Mouse (Mus musculus): Measurements from ENCODE around the gene Ccdc137. TPM values are rescaled to one million over a fixed set of nuclear protein-coding genes. Genes with fewer than 3 reads are reported as not detected.
"Not testable (repeated sequence)": the region's sequence is repeated elsewhere in the genome, so short reads cannot be mapped to it uniquely, and the experiment has no call there.

The Ccdc137 gene
- total RNA-seq (2014; fragmentation: Nextera tagmentation) (32.4 and 41.7 TPM in 2 replicates), total RNA-seq (2017) (41.2 and 42.8 TPM in 2 replicates), polyA plus RNA-seq (2012) (44.7 and 55.5 TPM in 2 replicates)

- peak within 1 kb of the TSS; percentile 92 for H3K4me3 ChIP-seq (ENCODE audit: low read depth, low read length)
- H3K9me3 ChIP-seq (replicated peaks): no peaks in the 10 kb centered on the region
- ATAC-seq (ENCODE audit: extremely low read depth, insufficient number of reproducible peaks, low FRiP score, poor library complexity, severe bottlenecking) (peak; percentile 71; the same call in 1 of the 2 replicates), DNase-seq (ENCODE audit: low spot score) (peak; percentile 91)
- no peak for TF ChIP-seq GATA1 (IDR thresholded peaks at IDR 0.05; ENCODE audit: borderline replicate concordance, low read length)
- no peak for TF ChIP-seq CTCF (IDR thresholded peaks at IDR 0.05; ENCODE audit: low read depth, low read length)
- no peak for TF ChIP-seq TAL1 (conservative IDR thresholded peaks at IDR 0.05; ENCODE audit: low read depth, low read length)
- no peak for TF ChIP-seq POLR2AphosphoS5 (IDR thresholded peaks at IDR 0.05; ENCODE audit: insufficient replicate concordance, low read depth, low read length)
- TF ChIP-seq GATA2 (IDR thresholded peaks at IDR 0.05; ENCODE audit: borderline replicate concordance, low read depth, low read length): no peak
- no peaks in the 10 kb centered on the region for H3K27me3 ChIP-seq (ENCODE audit: insufficient read depth, low read length)
- peaks cover 43% of the 10 kb centered on the region for H3K4me1 ChIP-seq (ENCODE audit: insufficient read depth, low read depth, low read length)
- peaks cover 72% of the 10 kb centered on the region for H3K36me3 ChIP-seq (replicated peaks)
These were observed at the start of gene Ccdc137, which contains the start of gene Oxld1 for GRCm38 (mm10) chr11:120457772-120458751. Gene Ccdc137 (plus strand): TSS chr11:120458115. Gene Oxld1 (minus strand): TSS chr11:120458068.

DNA sequence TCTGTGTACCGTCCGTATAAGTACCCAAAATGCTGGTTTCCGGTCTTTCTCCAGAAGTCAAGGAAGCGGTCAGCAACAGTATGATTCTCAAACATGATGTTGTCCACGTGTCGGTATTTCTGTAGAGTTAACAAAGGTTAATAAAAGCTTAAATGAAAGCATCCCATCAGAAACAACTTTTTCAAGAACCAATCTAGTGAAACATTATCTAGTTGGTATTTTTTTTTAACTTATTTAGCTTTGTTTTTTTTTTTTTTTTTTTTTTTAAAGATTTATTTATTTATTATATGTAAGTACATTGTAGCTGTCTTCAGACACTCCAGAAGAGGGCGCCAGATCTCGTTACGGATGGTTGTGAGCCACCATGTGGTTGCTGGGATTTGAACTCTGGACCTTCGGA lies 44.3 kb upstream of the Ccdc137 start:
- not testable (repeated sequence) for ATAC-seq (ENCODE audit: extremely low read depth, insufficient number of reproducible peaks, low FRiP score, poor library complexity, severe bottlenecking); H3K4me1 ChIP-seq (ENCODE audit: insufficient read depth, low read depth, low read length); H3K27me3 ChIP-seq (ENCODE audit: insufficient read depth, low read length); H3K4me3 ChIP-seq (ENCODE audit: low read depth, low read length); DNase-seq (ENCODE audit: low spot score); H3K9me3 ChIP-seq (replicated peaks)
- H3K36me3 ChIP-seq (replicated peaks): peaks cover 95% of the 10 kb centered on the region

- no peaks in the 10 kb centered on the region for H3K27me3 ChIP-seq (ENCODE audit: insufficient read depth, low read length)
- ATAC-seq (ENCODE audit: extremely low read depth, insufficient number of reproducible peaks, low FRiP score, poor library complexity, severe bottlenecking): no peak
- H3K36me3 ChIP-seq (replicated peaks): peaks cover 93% of the 10 kb centered on the region
- no peak overlapping the region for H3K4me3 ChIP-seq (ENCODE audit: low read depth, low read length)
- TF ChIP-seq GATA2 (IDR thresholded peaks at IDR 0.05; ENCODE audit: borderline replicate concordance, low read depth, low read length) (no peak), GATA1 (IDR thresholded peaks at IDR 0.05; ENCODE audit: borderline replicate concordance, low read length) (no peak), POLR2AphosphoS5 (IDR thresholded peaks at IDR 0.05; ENCODE audit: insufficient replicate concordance, low read depth, low read length) (no peak), TAL1 (conservative IDR thresholded peaks at IDR 0.05; ENCODE audit: low read depth, low read length) (no peak), CTCF (IDR thresholded peaks at IDR 0.05; ENCODE audit: low read depth, low read length) (no peak)
- peaks cover 4% of the 10 kb centered on the region; the same call in 1 of the 2 replicates for H3K4me1 ChIP-seq (ENCODE audit: insufficient read depth, low read depth, low read length)
- no peak for DNase-seq (ENCODE audit: low spot score)
- no peaks in the 10 kb centered on the region for H3K9me3 ChIP-seq (replicated peaks)
These were observed 40.1 kb upstream of the Ccdc137 start for GRCm38 (mm10) chr11:120417852-120418251.

GRCm38 (mm10) chr11:120418592-120418991 lies 39.3 kb upstream of the Ccdc137 start:
- ATAC-seq (ENCODE audit: extremely low read depth, insufficient number of reproducible peaks, low FRiP score, poor library complexity, severe bottlenecking): no peak

GRCm38 (mm10) chr11:120422651-120423568 lies 35.0 kb upstream of the Ccdc137 start:
- TF ChIP-seq GATA1 (IDR thresholded peaks at IDR 0.05; ENCODE audit: borderline replicate concordance, low read length): no peak
- TF ChIP-seq POLR2AphosphoS5 (IDR thresholded peaks at IDR 0.05; ENCODE audit: insufficient replicate concordance, low read depth, low read length): no peak
- no peak for TF ChIP-seq CTCF (IDR thresholded peaks at IDR 0.05; ENCODE audit: low read depth, low read length)
- TF ChIP-seq GATA2 (IDR thresholded peaks at IDR 0.05; ENCODE audit: borderline replicate concordance, low read depth, low read length): no peak
- no peaks in the 10 kb centered on the region for H3K9me3 ChIP-seq (replicated peaks)
- no peaks in the 10 kb centered on the region for H3K27me3 ChIP-seq (ENCODE audit: insufficient read depth, low read length)
- H3K36me3 ChIP-seq (replicated peaks): peaks cover 95% of the 10 kb centered on the region
- H3K4me3 ChIP-seq (ENCODE audit: low read depth, low read length): no peak overlapping the region
- no peaks in the 10 kb centered on the region; the same call in 1 of the 2 replicates for H3K4me1 ChIP-seq (ENCODE audit: insufficient read depth, low read depth, low read length)
- ATAC-seq (ENCODE audit: extremely low read depth, insufficient number of reproducible peaks, low FRiP score, poor library complexity, severe bottlenecking) (no peak), DNase-seq (ENCODE audit: low spot score) (no peak)

More at GRCm38 (mm10) chr11:120418592-120418991, 39.3 kb upstream of the Ccdc137 start:
- Histone ChIP-seq H3K9me3 (replicated peaks) (no peaks in the 10 kb centered on the region), H3K4me1 (ENCODE audit: insufficient read depth, low read depth, low read length) (peaks cover 2% of the 10 kb centered on the region; the same call in 1 of the 2 replicates), H3K4me3 (ENCODE audit: low read depth, low read length) (no peak overlapping the region), H3K36me3 (replicated peaks) (peaks cover 93% of the 10 kb centered on the region), H3K27me3 (ENCODE audit: insufficient read depth, low read length) (no peaks in the 10 kb centered on the region)
- no peak for DNase-seq (ENCODE audit: low spot score)
- TF ChIP-seq GATA2 (IDR thresholded peaks at IDR 0.05; ENCODE audit: borderline replicate concordance, low read depth, low read length): no peak
